Mouse (Mus musculus) ES-Bruce4 (cell line): ENCODE measurements around the gene Rtp2.

Experiments used
- CTCF ChIP-seq: IDR thresholded peaks from one replicate; pipeline ENCODE4 v1.8.1; 2011; ENCODE audit warnings: low read depth, low read length
- POLR2A ChIP-seq: IDR thresholded peaks from one replicate; pipeline ENCODE4 v1.8.1; 2011; ENCODE audit warnings: low read length; ENCODE audit not compliant: insufficient read depth

GRCm38 (mm10) chr16:23921697-23922096 is 10.5 kb downstream of the Rtp2 start:
- no peak for TF ChIP-seq CTCF
- no peak for TF ChIP-seq POLR2A
